Mouse (Mus musculus) liver, embryonic 14.5 days (tissue): ENCODE measurements around the gene Celf2.

Experiments
- CTCF ChIP-seq: IDR thresholded peaks from 2 replicates; pipeline ENCODE4 v1.5.1; 2016; ENCODE audit warnings: antibody characterized with exemption, low read depth, control low read depth
- EP300 ChIP-seq: IDR thresholded peaks from 2 replicates; pipeline ENCODE4 v1.6.1; 2016; ENCODE audit warnings: antibody characterized with exemption, low read depth

- TF ChIP-seq CTCF (no peak), EP300 (no peak)
Measured at GRCm38 (mm10) chr2:7259616-7260015, 249.7 kb downstream of the Celf2 start.
